Mouse (Mus musculus): ENCODE measurements at regions not wholly inside any gene's neighbourhood (a gene's known extent, or its start where the extent isn't known, plus 50 kb on each side); places are given as distances from the start of the nearest gene placed in this dataset.

DNA sequence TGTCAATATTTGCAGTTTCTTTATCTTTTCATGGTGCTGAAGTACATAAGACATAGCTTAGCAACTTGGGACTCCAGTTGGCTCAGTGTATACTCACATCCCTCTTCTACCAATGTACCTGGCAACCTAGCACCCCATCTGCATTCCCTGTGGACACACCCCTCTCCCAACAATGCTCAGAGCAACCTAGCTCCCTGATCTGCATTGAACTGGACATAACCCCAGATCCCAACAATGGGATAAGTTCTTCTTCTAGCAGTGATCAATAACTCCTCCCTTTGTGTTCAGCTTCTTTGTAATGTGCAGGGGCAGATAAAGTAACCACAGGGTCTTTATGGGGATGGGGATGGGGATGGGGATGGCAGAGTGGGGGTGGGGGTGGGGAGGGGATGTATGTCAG is 79.4 kb downstream of the Snrpe start:
- no peak overlapping the region for H3K4me2 ChIP-seq (replicated peaks; ENCODE audit: low read depth)
- H3K4me1 ChIP-seq (replicated peaks; ENCODE audit: control insufficient read depth, insufficient read depth), result no peaks in the 10 kb centered on the region
- H3K27ac ChIP-seq (replicated peaks), result no peak overlapping the region
- H3K27me3 ChIP-seq (ENCODE audit: control insufficient read depth, insufficient read depth, low read length), result no peaks in the 10 kb centered on the region
- DNase-seq (ENCODE audit: low spot score), result no peak
- no peaks in the 10 kb centered on the region for H3K36me3 ChIP-seq (ENCODE audit: control insufficient read depth, insufficient read depth, low read length)
- no peak for TF ChIP-seq CTCF (IDR thresholded peaks at IDR 0.05; ENCODE audit: low read depth)
- TF ChIP-seq EP300 (optimal IDR thresholded peaks at IDR 0.05), result no peak
- peak; percentile 59; the same call in 1 of the 2 replicates for ATAC-seq (ENCODE audit: low FRiP score, low TSS enrichment)
- no peak overlapping the region for H3K4me3 ChIP-seq (ENCODE audit: low read depth, low read length)
- no peaks in the 10 kb centered on the region for H3K9me3 ChIP-seq (ENCODE audit: control insufficient read depth, low read length)
- H3K9ac ChIP-seq (ENCODE audit: low read length), result no peak overlapping the region

DNA sequence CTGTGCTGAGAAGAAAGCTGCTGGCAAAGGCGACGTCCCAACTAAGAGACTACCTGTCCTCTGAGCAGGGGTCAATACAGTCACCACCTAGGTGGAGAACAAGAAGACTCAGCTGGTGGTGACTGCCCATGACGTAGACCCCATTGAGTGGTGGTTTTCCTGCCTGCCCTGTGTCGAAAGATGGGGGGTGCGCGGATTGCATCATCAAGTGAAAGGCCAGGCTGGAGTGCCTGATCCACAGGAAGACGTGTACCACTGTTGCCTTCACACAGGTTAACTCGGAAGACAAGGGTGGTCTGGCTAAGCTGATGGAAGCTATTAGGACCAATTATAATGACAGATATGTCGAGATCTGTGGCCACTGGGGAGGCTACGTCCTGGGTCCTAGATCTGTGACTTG is 80.3 kb downstream of the Snrpe start:
- H3K4me1 ChIP-seq (replicated peaks; ENCODE audit: control insufficient read depth, insufficient read depth), result no peaks in the 10 kb centered on the region
- no peak overlapping the region for H3K4me3 ChIP-seq (ENCODE audit: low read depth, low read length)
- H3K27me3 ChIP-seq (ENCODE audit: control insufficient read depth, insufficient read depth, low read length), result no peaks in the 10 kb centered on the region
- ATAC-seq (ENCODE audit: low FRiP score, low TSS enrichment) (no peak), DNase-seq (ENCODE audit: low spot score) (no peak)
- WGBS, result 89% methylated on average over 10 of the region's 10 CpGs
- H3K9me3 ChIP-seq (ENCODE audit: control insufficient read depth, low read length), result no peaks in the 10 kb centered on the region
- H3K9ac ChIP-seq (ENCODE audit: low read length), result no peak overlapping the region
- no peaks in the 10 kb centered on the region for H3K36me3 ChIP-seq (ENCODE audit: control insufficient read depth, insufficient read depth, low read length)
- no peak overlapping the region for H3K4me2 ChIP-seq (replicated peaks; ENCODE audit: low read depth)
- no peak overlapping the region for H3K27ac ChIP-seq (replicated peaks)
- TF ChIP-seq CTCF (IDR thresholded peaks at IDR 0.05; ENCODE audit: low read depth), result no peak
- TF ChIP-seq EP300 (optimal IDR thresholded peaks at IDR 0.05), result no peak

DNA sequence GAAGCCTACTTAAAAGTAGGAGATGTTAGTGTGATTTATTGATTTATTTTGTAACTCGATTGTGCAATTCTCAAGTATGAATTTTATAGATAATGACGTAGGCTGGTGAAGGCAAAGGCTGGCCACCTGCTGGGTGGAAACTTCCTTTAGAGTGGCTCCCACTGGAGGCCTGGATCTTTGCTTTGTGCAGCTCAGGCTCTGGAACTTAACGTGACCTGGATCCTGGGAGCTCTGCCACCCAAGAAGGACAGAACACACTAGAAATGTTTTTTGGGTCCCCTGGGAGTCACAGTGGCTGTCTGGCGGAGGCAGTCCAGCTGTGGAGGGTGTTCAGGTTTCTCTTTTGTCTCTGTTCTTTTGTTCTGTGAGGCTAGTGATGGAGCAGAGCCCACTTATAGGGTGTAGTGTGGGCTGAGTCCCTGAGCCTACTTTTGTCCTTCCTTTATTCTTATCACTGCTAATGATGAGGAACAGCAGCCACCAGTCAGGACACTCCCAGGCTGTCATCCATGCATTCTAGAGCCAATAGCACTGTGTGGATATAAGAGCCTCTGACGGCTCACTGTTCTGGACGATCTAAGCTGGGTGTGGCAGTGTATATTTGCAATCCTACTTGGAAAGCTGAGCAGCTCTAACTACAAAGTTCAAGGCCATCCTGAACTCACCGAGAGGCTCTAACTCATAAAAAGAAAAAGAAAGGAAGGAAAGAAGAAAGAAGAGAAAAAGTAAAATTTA is 82.3 kb downstream of the Snrpe start:
- Histone ChIP-seq H3K4me1 (replicated peaks; ENCODE audit: control insufficient read depth, insufficient read depth) (no peaks in the 10 kb centered on the region), H3K9me3 (ENCODE audit: control insufficient read depth, low read length) (no peaks in the 10 kb centered on the region), H3K27me3 (ENCODE audit: control insufficient read depth, insufficient read depth, low read length) (no peaks in the 10 kb centered on the region), H3K4me3 (ENCODE audit: low read depth, low read length) (no peak overlapping the region), H3K9ac (ENCODE audit: low read length) (no peak overlapping the region), H3K36me3 (ENCODE audit: control insufficient read depth, insufficient read depth, low read length) (no peaks in the 10 kb centered on the region), H3K27ac (replicated peaks) (no peak overlapping the region), H3K4me2 (replicated peaks; ENCODE audit: low read depth) (no peak overlapping the region)
- WGBS, result 57% methylated on average over 7 of the region's 7 CpGs
- ATAC-seq (ENCODE audit: low FRiP score, low TSS enrichment), result no peak
- DNase-seq (ENCODE audit: low spot score), result no peak
- no peak for TF ChIP-seq CTCF (IDR thresholded peaks at IDR 0.05; ENCODE audit: low read depth)
- no peak for TF ChIP-seq EP300 (optimal IDR thresholded peaks at IDR 0.05)

DNA sequence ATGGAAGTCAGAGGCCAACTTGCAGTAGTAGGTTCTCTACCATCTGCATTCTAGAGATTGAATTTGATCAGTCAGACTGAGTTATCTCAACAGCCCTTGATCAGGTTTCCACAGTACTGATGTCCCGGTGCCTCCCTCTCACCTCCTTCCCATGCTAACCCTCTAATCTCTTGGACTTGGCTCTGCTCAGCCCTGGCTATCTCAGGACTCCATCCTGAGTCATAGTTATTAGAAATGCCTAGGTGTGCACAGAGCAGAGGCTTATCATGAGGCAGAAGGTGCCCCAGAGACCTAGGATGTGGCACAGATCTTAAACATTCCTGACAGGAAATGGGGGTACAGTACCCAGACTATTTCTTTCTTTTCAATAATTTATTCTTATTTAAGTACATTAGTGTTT is 87.3 kb downstream of the Snrpe start:
- H3K9ac ChIP-seq (ENCODE audit: low read length), result no peak overlapping the region
- TF ChIP-seq EP300 (optimal IDR thresholded peaks at IDR 0.05), result no peak
- TF ChIP-seq CTCF (IDR thresholded peaks at IDR 0.05; ENCODE audit: low read depth), result no peak
- H3K27ac ChIP-seq (replicated peaks), result no peak overlapping the region
- H3K4me3 ChIP-seq (ENCODE audit: low read depth, low read length), result no peak overlapping the region
- no peaks in the 10 kb centered on the region for H3K36me3 ChIP-seq (ENCODE audit: control insufficient read depth, insufficient read depth, low read length)
- H3K9me3 ChIP-seq (ENCODE audit: control insufficient read depth, low read length), result no peaks in the 10 kb centered on the region
- WGBS, result 92% methylated on average over 1 of the region's 1 CpGs
- no peak overlapping the region for H3K4me2 ChIP-seq (replicated peaks; ENCODE audit: low read depth)
- ATAC-seq (ENCODE audit: low FRiP score, low TSS enrichment) (peak; percentile 64), DNase-seq (ENCODE audit: low spot score) (no peak)
- H3K4me1 ChIP-seq (replicated peaks; ENCODE audit: control insufficient read depth, insufficient read depth), result no peaks in the 10 kb centered on the region
- no peaks in the 10 kb centered on the region for H3K27me3 ChIP-seq (ENCODE audit: control insufficient read depth, insufficient read depth, low read length)

DNA sequence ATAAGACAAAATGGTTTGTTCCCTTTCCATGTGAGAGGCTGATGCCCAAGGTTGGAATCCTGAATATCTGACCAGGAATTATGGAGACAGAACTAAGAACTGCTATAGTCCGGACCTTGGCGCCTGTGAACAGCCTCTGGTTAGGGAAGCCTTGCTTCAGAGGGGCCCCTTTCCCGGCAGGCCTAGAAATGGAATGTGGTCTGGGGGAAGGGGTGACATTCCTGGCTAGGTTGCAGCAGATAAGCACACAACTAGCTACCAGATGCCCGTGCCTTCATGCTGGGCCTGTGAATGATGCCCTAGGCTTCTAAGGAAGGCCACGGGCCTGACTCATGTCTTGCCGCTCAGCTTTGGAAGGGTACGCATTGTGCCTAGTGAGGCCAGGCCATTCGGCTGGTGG is 89.4 kb downstream of the Snrpe start:
- H3K27ac ChIP-seq (replicated peaks), result no peak overlapping the region
- no peak overlapping the region for H3K4me3 ChIP-seq (ENCODE audit: low read depth, low read length)
- ATAC-seq (ENCODE audit: low FRiP score, low TSS enrichment) (no peak), DNase-seq (ENCODE audit: low spot score) (no peak)
- WGBS, result 48% methylated on average over 8 of the region's 8 CpGs
- H3K36me3 ChIP-seq (ENCODE audit: control insufficient read depth, insufficient read depth, low read length), result no peaks in the 10 kb centered on the region
- no peaks in the 10 kb centered on the region for H3K9me3 ChIP-seq (ENCODE audit: control insufficient read depth, low read length)
- no peaks in the 10 kb centered on the region for H3K27me3 ChIP-seq (ENCODE audit: control insufficient read depth, insufficient read depth, low read length)
- H3K9ac ChIP-seq (ENCODE audit: low read length), result no peak overlapping the region
- no peaks in the 10 kb centered on the region for H3K4me1 ChIP-seq (replicated peaks; ENCODE audit: control insufficient read depth, insufficient read depth)
- TF ChIP-seq EP300 (optimal IDR thresholded peaks at IDR 0.05) (no peak), CTCF (IDR thresholded peaks at IDR 0.05; ENCODE audit: low read depth) (no peak)
- H3K4me2 ChIP-seq (replicated peaks; ENCODE audit: low read depth), result no peak overlapping the region

DNA sequence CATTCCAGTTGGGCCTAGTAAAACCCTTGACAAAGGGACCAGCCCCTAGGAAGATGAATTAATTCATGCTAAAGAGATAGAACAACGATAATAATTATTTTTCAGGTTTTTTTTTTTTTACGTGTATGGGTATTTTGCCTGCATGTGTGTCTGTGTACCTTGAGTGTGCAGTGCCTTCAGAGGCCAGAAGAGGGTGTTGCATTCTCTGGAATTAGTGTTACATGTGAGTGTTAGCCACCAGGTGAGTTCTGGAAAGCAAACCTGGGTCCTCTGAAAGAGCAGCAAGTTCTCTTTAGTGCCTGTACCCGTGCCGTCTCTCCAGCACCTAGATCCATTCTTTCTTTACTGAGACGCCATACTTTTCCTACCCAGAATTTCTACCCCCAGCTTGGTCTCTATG is 92.8 kb upstream of the Sox13 start:
- Histone ChIP-seq H3K4me2 (replicated peaks; ENCODE audit: low read depth) (no peak overlapping the region), H3K4me1 (replicated peaks; ENCODE audit: control insufficient read depth, insufficient read depth) (no peaks in the 10 kb centered on the region), H3K36me3 (ENCODE audit: control insufficient read depth, insufficient read depth, low read length) (no peaks in the 10 kb centered on the region), H3K27ac (replicated peaks) (no peak overlapping the region), H3K9me3 (ENCODE audit: control insufficient read depth, low read length) (no peaks in the 10 kb centered on the region), H3K9ac (ENCODE audit: low read length) (no peak overlapping the region), H3K27me3 (ENCODE audit: control insufficient read depth, insufficient read depth, low read length) (no peaks in the 10 kb centered on the region), H3K4me3 (ENCODE audit: low read depth, low read length) (no peak overlapping the region)
- ATAC-seq (ENCODE audit: low FRiP score, low TSS enrichment) (no peak), DNase-seq (ENCODE audit: low spot score) (no peak)
- TF ChIP-seq CTCF (IDR thresholded peaks at IDR 0.05; ENCODE audit: low read depth) (no peak), EP300 (optimal IDR thresholded peaks at IDR 0.05) (no peak)
- 95% methylated on average over 5 of the region's 5 CpGs for WGBS
